Mouse (Mus musculus) skeletal muscle tissue, adult 2 months (tissue): ENCODE measurements around the gene Nnat.

ENCODE experiments used
- DNase-seq: peaks from one replicate; pipeline ENCODE4 v3.0.0-alpha.2; 2012; ENCODE audit warnings: low read depth, low spot score

Gene Nnat

GRCm38 (mm10) chr2:157605025-157605675, 45.3 kb downstream of the Nnat start:
- peak; percentile 27 for DNase-seq

- DNase-seq, result no peak
Observed at GRCm38 (mm10) chr2:157607542-157608236, 47.8 kb downstream of the Nnat start.

GRCm38 (mm10) chr2:157611735-157612134, 51.9 kb downstream of the Nnat start:
- DNase-seq, result no peak
